ENCODE assay signal across 9 mouse cellular contexts in genomic region chr16:19760074-19760473, GRCm38 (mm10). TPM values are rescaled to one million over a fixed set of nuclear protein-coding genes. Genes with fewer than 3 reads are reported as not detected.
DNase-seq lines count a peak whose midpoint lies in the region; ATAC-seq and TF ChIP-seq lines count a peak whose summit lies in the region.
"Had no signal": no experiment of that assay in that cellular context is flagged by ENCODE, and none has a peak within 500 bp of the region (broad histone marks: within the 10 kb centered on the region; RNA-seq: fewer than 3 reads in every experiment).

Gene B3gnt5 (plus strand): TSS chr16:19760208.

- TF ChIP-seq CTCF in cerebellum, adult 2 months (IDR thresholded peaks at IDR 0.05; ENCODE audit: borderline replicate concordance, insufficient read depth, low read depth, low read length) = no peak
- TF ChIP-seq CTCF in cortical plate, adult 2 months (IDR thresholded peaks at IDR 0.05; ENCODE audit: extremely low read depth, insufficient read depth, low read length) = no peak
- no peak for TF ChIP-seq CTCF in heart, adult 2 months (IDR thresholded peaks at IDR 0.05)
- no peak for TF ChIP-seq CTCF in intestine, postnatal 0 days (IDR thresholded peaks at IDR 0.05; ENCODE audit: low read depth)
- TF ChIP-seq CTCF in lung, adult 2 months (IDR thresholded peaks at IDR 0.05; ENCODE audit: insufficient read depth, low read length) = no peak

- H3K79me2 ChIP-seq in heart, adult 2 months (replicated peaks; ENCODE audit: control insufficient read depth, insufficient read depth, low read length) = no peaks in the 10 kb centered on the region

- no peaks in the 10 kb centered on the region for H3K36me3 ChIP-seq in heart, adult 2 months (ENCODE audit: control insufficient read depth, insufficient read depth, low read length)
- H3K36me3 ChIP-seq in intestine, postnatal 0 days (ENCODE audit: control insufficient read depth, insufficient read depth) = no peaks in the 10 kb centered on the region
- H3K36me3 ChIP-seq in neural tube, embryonic 13.5 days = peaks cover 6% of the 10 kb centered on the region
- H3K36me3 ChIP-seq: G1E had no signal

- TF ChIP-seq POLR2A in cerebellum, adult 2 months (IDR thresholded peaks at IDR 0.05; ENCODE audit: borderline replicate concordance, insufficient read depth, low read length) = no peak
- no peak for TF ChIP-seq POLR2A in cortical plate, adult 2 months (IDR thresholded peaks at IDR 0.05; ENCODE audit: extremely low read depth, insufficient read depth, low read length)
- no peak for TF ChIP-seq POLR2A in heart, adult 2 months (IDR thresholded peaks at IDR 0.05; ENCODE audit: insufficient read depth, low read depth, low read length)
- TF ChIP-seq POLR2A in lung, adult 2 months (IDR thresholded peaks at IDR 0.05; ENCODE audit: borderline replicate concordance, extremely low read depth, low read depth, low read length) = no peak

- no peak for TF ChIP-seq EP300 in heart, adult 2 months (IDR thresholded peaks at IDR 0.05; ENCODE audit: insufficient read depth, low read depth, low read length)

- DNase-seq in cerebellum, adult 2 months = peak in 1 of 2 experiments; percentile 6
- no peak for DNase-seq in cerebellum, adult 11 months
- DNase-seq in heart, adult 2 months = peak; percentile 47 to 61
- peak; percentile 54 for DNase-seq in lung, adult 2 months
- DNase-seq in thymus, postnatal 4 days = peak; percentile 51

- ATAC-seq in intestine, postnatal 0 days = peak; percentile 85
- peak; percentile 94 for ATAC-seq in neural tube, embryonic 13.5 days (ENCODE audit: low read depth)

- peaks cover 2% of the 10 kb centered on the region; the same call in 1 of the 2 replicates for H3K27me3 ChIP-seq in cerebellum, adult 2 months (ENCODE audit: control insufficient read depth, insufficient read depth, low read length)
- H3K27me3 ChIP-seq in heart, adult 2 months (ENCODE audit: control insufficient read depth, insufficient read depth, low read length) = no peaks in the 10 kb centered on the region
- no peaks in the 10 kb centered on the region for H3K27me3 ChIP-seq in intestine, postnatal 0 days (replicated peaks; ENCODE audit: control insufficient read depth, insufficient read depth, low read length)
- no peaks in the 10 kb centered on the region for H3K27me3 ChIP-seq in neural tube, embryonic 13.5 days

- H3K4me2 ChIP-seq in intestine, postnatal 0 days (replicated peaks; ENCODE audit: low read depth) = peak within 1 kb of the TSS; percentile 78
- H3K4me2 ChIP-seq in neural tube, embryonic 13.5 days = peak within 1 kb of the TSS; percentile 72

- H3K9ac ChIP-seq in heart, adult 2 months (ENCODE audit: low read depth, low read length) = peak within 1 kb of the TSS; percentile 61
- peak within 1 kb of the TSS; percentile 45 for H3K9ac ChIP-seq in intestine, postnatal 0 days (ENCODE audit: low read depth, low read length)
- peak within 1 kb of the TSS; percentile 97 for H3K9ac ChIP-seq in neural tube, embryonic 13.5 days

- peak within 1 kb of the TSS; percentile 39 for H3K4me3 ChIP-seq in cerebellum, adult 2 months (replicated peaks; ENCODE audit: insufficient read depth, low read depth, low read length)
- H3K4me3 ChIP-seq in cortical plate, adult 2 months (ENCODE audit: insufficient read depth, low read length) = peak within 1 kb of the TSS; percentile 37
- peak within 1 kb of the TSS; percentile 62 for H3K4me3 ChIP-seq in heart, adult 2 months
- peak within 1 kb of the TSS; percentile 55 for H3K4me3 ChIP-seq in intestine, postnatal 0 days (ENCODE audit: low read depth, low read length)
- peak within 1 kb of the TSS; percentile 66 for H3K4me3 ChIP-seq in lung, adult 2 months (replicated peaks; ENCODE audit: extremely low read depth, low read depth, low read length)
- H3K4me3 ChIP-seq in neural tube, embryonic 13.5 days = peak within 1 kb of the TSS; percentile 78

- no peaks in the 10 kb centered on the region for H3K4me1 ChIP-seq in cerebellum, adult 2 months (ENCODE audit: control insufficient read depth, insufficient read depth, low read length)
- H3K4me1 ChIP-seq in cortical plate, adult 2 months (ENCODE audit: control insufficient read depth, insufficient read depth, low read length) = no peaks in the 10 kb centered on the region
- H3K4me1 ChIP-seq in heart, adult 2 months (ENCODE audit: control insufficient read depth, insufficient read depth, low read length) = no peaks in the 10 kb centered on the region
- H3K4me1 ChIP-seq in intestine, postnatal 0 days (replicated peaks; ENCODE audit: control insufficient read depth, insufficient read depth, low read length) = no peaks in the 10 kb centered on the region
- H3K4me1 ChIP-seq in lung, adult 2 months (ENCODE audit: control insufficient read depth, insufficient read depth, low read length) = no peaks in the 10 kb centered on the region; the same call in 1 of the 2 replicates
- peaks cover 18% of the 10 kb centered on the region for H3K4me1 ChIP-seq in neural tube, embryonic 13.5 days (replicated peaks)

- intact Hi-C loops in heart, adult 2 months (cut with DNase I) = no loop called here

- H3K9me3 ChIP-seq in intestine, postnatal 0 days (ENCODE audit: control insufficient read depth) = no peaks in the 10 kb centered on the region
- H3K9me3 ChIP-seq in neural tube, embryonic 13.5 days = no peaks in the 10 kb centered on the region
- H3K9me3 ChIP-seq: G1E had no signal

- H3K27ac ChIP-seq in cerebellum, adult 2 months (ENCODE audit: insufficient read depth, low read length) = no peak within 1 kb of the TSS
- no peak within 1 kb of the TSS for H3K27ac ChIP-seq in cortical plate, adult 2 months (ENCODE audit: insufficient read depth, low read length)
- no peak within 1 kb of the TSS; the same call in none of the 2 replicates for H3K27ac ChIP-seq in heart, adult 2 months
- peak within 1 kb of the TSS; percentile 58 for H3K27ac ChIP-seq in intestine, postnatal 0 days (ENCODE audit: low read depth, low read length)
- H3K27ac ChIP-seq in neural tube, embryonic 13.5 days (replicated peaks) = peak within 1 kb of the TSS; percentile 92

- 3% methylated on average over 15 of the region's 15 CpGs for WGBS in cerebellum, adult 2 months
- 2% methylated on average over 15 of the region's 15 CpGs for WGBS in heart, adult 2 months
- under 1% methylated on average over 15 of the region's 15 CpGs for WGBS in intestine, postnatal 0 days
- under 1% methylated on average over 15 of the region's 15 CpGs for WGBS in lung, adult 2 months
- under 1% methylated on average over 15 of the region's 15 CpGs for WGBS in neural tube, embryonic 13.5 days

RNA-seq across cellular contexts. Expression of gene B3gnt5, which starts in this region (rescaled TPM):
- 5.1 and 7.2 TPM in 2 replicates for polyA plus RNA-seq in cerebellum, adult 2 months (2012; rRNA removed)
- 0.44 and 0.78 TPM in 2 replicates for polyA plus RNA-seq in cortical plate, adult 2 months (2012; rRNA removed)
- total RNA-seq in heart, adult 2 months (2021) = under 1 TPM; 0.44 to 0.57 TPM
- polyA plus RNA-seq in heart, adult 2 months (2012; rRNA removed) = 0.31 and 0.32 TPM in 2 replicates
- 2.8 and 3.3 TPM in 2 replicates for polyA plus RNA-seq in intestine, postnatal 0 days (2015; fragmentation: Nextera tagmentation; extraction: Ambion mirVana)
- 1.0 and 1.5 TPM in 2 replicates for polyA plus RNA-seq in lung, adult 2 months (2012; rRNA removed)
- 40.1 and 43.1 TPM in 2 replicates for polyA plus RNA-seq in neural tube, embryonic 13.5 days (2015; fragmentation: Nextera tagmentation; extraction: Ambion mirVana)
- polyA plus RNA-seq: G1E had no signal

Comparison
In these comparisons a context has a peak if more than half of its experiments do, and no peak if none do; other contexts are left out.
1. Peak in DNase-seq, H3K4me3 ChIP-seq and H3K9ac ChIP-seq in heart, adult 2 months; RNA of the gene not detected or under 1 TPM.
2. H3K27ac ChIP-seq: peak in intestine, postnatal 0 days (single experiment) and neural tube, embryonic 13.5 days (single experiment); none in cerebellum, adult 2 months (single experiment), cortical plate, adult 2 months (single experiment) and heart, adult 2 months (single experiment).
3. H3K9ac ChIP-seq: peak in every context shown above with its lines; median percentile 97 in neural tube, embryonic 13.5 days; 61 in heart, adult 2 months; 45 in intestine, postnatal 0 days.
4. Peak in every context shown above with its lines, with median percentiles within 50 percentile points of each other: H3K4me3 ChIP-seq.